Mouse (Mus musculus): Measurements from ENCODE around the gene Angptl7. TPM values are rescaled to one million over a fixed set of nuclear protein-coding genes. Genes with fewer than 3 reads are reported as not detected.

The Angptl7 gene
- 0.89 and 1.1 TPM in 2 replicates for polyA plus RNA-seq (2016; fragmentation: Nextera tagmentation; extraction: Ambion mirVana)

DNA sequence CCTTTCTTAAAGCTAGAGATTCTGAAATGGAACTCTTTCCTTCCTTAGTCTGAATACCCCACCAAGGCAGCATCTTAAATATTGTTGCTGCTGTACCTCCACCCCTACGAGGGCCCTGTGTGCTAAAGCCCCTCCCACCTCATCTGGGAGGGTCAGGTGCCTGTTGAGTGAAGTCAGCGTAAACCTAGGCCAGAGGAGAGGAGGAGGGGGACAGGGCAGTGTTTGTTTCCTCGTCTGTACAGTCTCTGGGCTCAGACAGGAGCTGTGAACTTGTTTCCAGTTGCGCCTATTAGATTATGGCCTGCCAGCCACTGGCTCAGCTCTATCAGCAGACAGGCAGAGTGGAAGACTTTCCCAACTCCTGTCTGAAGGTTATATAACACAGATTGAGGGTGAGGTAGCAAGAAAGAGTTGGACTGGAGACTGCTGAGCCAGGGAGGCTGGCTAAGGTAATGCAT lies at the start of gene Angptl7:
Gene Angptl7, minus strand, starts transcription at position 51 of the 458 bp plus-strand sequence.
- no peak within 1 kb of the TSS for H3K4me2 ChIP-seq
- 0 out of 2 replicates have a peak within 1 kb of the TSS, but pooled peaks have one; percentile 12 for H3K9ac ChIP-seq (replicated peaks)
- no peak for ATAC-seq (ENCODE audit: insufficient number of reproducible peaks, insufficient read depth, low FRiP score, low TSS enrichment, low read depth)
- H3K4me1 ChIP-seq (replicated peaks), result peaks cover 15% of the 10 kb centered on the region; the same call in 1 of the 2 replicates
- H3K9me3 ChIP-seq, result no peaks in the 10 kb centered on the region
- no peak within 1 kb of the TSS for H3K27ac ChIP-seq
- peaks cover 65% of the 10 kb centered on the region for H3K36me3 ChIP-seq
- WGBS, result 46% methylated on average over 4 of the region's 4 CpGs
- no peak within 1 kb of the TSS for H3K4me3 ChIP-seq (replicated peaks)
- no peaks in the 10 kb centered on the region for H3K27me3 ChIP-seq

DNA sequence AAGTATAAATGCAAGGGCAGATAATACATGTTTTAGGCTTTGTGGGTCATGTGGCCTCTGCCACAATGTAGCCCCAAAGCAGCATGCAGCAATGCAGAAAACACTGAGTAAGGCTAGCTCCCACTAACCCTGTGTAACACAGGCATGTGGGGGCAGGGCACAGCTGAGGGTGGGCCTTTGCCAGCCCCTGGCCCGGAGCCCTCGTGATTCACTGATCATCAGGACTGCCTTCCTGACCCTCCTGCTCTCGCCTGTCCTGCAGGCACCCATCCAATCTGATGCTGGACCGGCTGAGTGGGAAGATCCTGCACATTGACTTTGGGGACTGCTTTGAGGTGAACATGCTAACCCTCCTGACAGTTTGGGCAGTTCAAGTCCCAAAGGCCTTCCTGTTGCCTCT lies 48.8 kb upstream of the Angptl7 start:
- 86% methylated on average over 4 of the region's 4 CpGs for WGBS
- H3K27me3 ChIP-seq, result no peaks in the 10 kb centered on the region
- H3K4me1 ChIP-seq (replicated peaks), result no peaks in the 10 kb centered on the region
- H3K4me3 ChIP-seq (replicated peaks), result no peak overlapping the region
- no peak overlapping the region for H3K9ac ChIP-seq (replicated peaks)
- H3K9me3 ChIP-seq, result no peaks in the 10 kb centered on the region
- no peak overlapping the region for H3K4me2 ChIP-seq
- peaks cover 94% of the 10 kb centered on the region for H3K36me3 ChIP-seq
- no peak for ATAC-seq (ENCODE audit: insufficient number of reproducible peaks, insufficient read depth, low FRiP score, low TSS enrichment, low read depth)
- H3K27ac ChIP-seq, result no peak overlapping the region

DNA sequence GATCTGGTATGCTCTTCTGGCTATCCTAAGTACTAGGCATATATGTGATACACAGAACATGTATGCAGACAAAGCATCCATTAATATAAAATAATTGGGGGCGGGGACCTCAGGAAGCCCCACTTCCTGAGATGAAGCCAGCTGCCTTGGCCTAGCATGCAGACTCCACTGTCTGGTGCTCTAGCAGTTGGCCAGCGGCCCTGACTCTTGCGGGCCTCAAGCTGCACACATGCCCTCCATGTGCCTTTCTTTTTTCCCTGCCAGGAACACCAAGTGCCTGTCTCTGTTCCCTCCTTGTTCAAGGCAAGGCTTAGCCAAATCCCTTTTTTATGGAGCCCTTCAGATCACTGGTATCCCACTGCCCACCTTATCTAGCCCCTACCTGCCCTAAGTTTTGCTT lies 35.6 kb upstream of the Angptl7 start:
- no peaks in the 10 kb centered on the region for H3K4me1 ChIP-seq (replicated peaks)
- no peak overlapping the region for H3K4me3 ChIP-seq (replicated peaks)
- H3K36me3 ChIP-seq, result peaks cover 98% of the 10 kb centered on the region
- 91% methylated on average over 3 of the region's 3 CpGs for WGBS
- H3K9me3 ChIP-seq, result no peaks in the 10 kb centered on the region
- H3K27me3 ChIP-seq, result no peaks in the 10 kb centered on the region
- ATAC-seq (ENCODE audit: insufficient number of reproducible peaks, insufficient read depth, low FRiP score, low TSS enrichment, low read depth), result no peak
- no peak overlapping the region for H3K4me2 ChIP-seq
- H3K27ac ChIP-seq, result no peak overlapping the region
- H3K9ac ChIP-seq (replicated peaks), result no peak overlapping the region

DNA sequence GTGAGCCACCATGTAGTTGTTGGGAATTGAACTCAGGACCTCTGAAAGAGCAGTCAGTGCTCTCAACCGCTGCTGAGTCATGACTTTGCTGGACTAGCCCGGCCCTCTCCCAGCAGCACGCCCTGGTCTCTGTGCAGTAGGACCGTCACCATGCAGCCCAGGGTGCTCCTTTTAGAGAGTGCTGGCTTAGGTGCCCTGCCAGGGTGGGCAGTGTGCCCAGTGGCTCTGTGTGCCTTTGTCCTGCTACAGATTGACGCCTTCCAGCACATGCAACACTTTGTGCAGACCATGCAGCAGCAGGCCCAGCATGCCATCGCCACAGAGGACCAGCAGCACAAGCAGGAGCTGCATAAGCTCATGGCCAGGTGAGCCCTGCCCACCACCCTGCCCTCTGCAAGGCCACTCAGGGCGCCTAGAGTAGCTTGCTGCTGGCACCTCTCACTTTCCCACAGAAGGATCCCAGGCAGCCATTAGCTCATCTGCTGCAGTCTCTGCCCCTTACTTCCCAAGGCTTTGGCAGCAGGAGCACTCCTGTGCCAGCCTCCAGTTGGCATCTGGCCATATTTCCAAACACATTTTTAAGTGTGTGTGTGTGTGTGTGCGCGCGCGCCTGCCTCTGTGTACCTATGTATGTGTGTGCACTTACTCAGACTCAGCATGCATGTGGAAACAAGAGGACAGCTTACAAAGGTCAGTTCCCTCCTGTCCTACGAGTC lies 33.5 kb upstream of the Angptl7 start:
- no peak for ATAC-seq (ENCODE audit: insufficient number of reproducible peaks, insufficient read depth, low FRiP score, low TSS enrichment, low read depth)
- Histone ChIP-seq H3K9me3 (no peaks in the 10 kb centered on the region), H3K27ac (no peak overlapping the region), H3K4me2 (no peak overlapping the region), H3K4me1 (replicated peaks) (no peaks in the 10 kb centered on the region), H3K4me3 (replicated peaks) (no peak overlapping the region), H3K27me3 (no peaks in the 10 kb centered on the region), H3K36me3 (peaks cover 95% of the 10 kb centered on the region), H3K9ac (replicated peaks) (no peak overlapping the region)
- 91% methylated on average over 12 of the region's 12 CpGs for WGBS

DNA sequence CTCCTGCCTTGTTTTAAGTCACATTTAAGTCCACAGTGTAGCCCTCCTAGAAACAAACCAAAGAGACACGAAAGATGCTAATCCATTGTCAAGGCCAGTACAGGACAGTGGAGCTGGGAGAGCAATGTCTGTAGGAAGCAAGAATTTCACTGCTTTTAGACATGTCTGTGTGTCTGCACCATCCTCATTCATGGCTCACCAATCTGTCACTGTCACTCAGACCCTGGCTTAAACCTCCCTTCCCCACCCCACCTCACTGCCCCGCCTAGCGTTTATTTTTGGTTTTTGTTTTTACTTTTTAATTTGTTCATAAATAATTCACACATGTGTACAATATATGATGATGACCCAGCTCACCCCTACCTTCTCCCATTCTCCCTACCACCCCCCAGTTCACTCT lies 32.3 kb upstream of the Angptl7 start:
- H3K36me3 ChIP-seq, result peaks cover 93% of the 10 kb centered on the region
- no peaks in the 10 kb centered on the region for H3K9me3 ChIP-seq
- H3K27me3 ChIP-seq, result no peaks in the 10 kb centered on the region
- H3K4me1 ChIP-seq (replicated peaks), result no peaks in the 10 kb centered on the region
- H3K4me3 ChIP-seq (replicated peaks), result no peak overlapping the region
- H3K27ac ChIP-seq, result no peak overlapping the region
- ATAC-seq (ENCODE audit: insufficient number of reproducible peaks, insufficient read depth, low FRiP score, low TSS enrichment, low read depth), result no peak
- H3K4me2 ChIP-seq, result no peak overlapping the region
- 84% methylated on average over 3 of the region's 3 CpGs for WGBS
- no peak overlapping the region for H3K9ac ChIP-seq (replicated peaks)

DNA sequence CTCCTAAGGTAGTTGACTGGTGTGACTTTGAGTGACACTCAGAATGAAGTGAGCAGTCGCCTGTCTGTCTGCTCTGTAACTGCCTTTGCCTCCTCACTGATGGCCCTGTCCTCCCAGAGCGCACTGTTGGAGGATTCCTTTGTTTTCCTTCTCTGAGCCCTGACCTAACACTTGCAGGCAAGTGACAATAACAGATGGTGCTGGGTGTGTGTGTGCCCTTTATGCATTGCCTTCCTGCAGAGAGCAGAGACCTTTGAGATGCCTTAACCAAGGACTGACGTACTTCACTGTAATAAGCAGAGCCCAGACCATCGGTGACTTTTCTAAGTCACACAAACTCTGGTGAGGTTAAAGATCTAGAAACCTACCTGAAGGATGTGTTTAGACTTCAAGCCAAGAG lies 31.1 kb upstream of the Angptl7 start:
- no peak overlapping the region for H3K4me3 ChIP-seq (replicated peaks)
- H3K27ac ChIP-seq, result no peak overlapping the region
- WGBS, result 66% methylated on average over 4 of the region's 4 CpGs
- H3K4me2 ChIP-seq, result no peak overlapping the region
- no peaks in the 10 kb centered on the region for H3K9me3 ChIP-seq
- H3K36me3 ChIP-seq, result peaks cover 93% of the 10 kb centered on the region
- no peak for ATAC-seq (ENCODE audit: insufficient number of reproducible peaks, insufficient read depth, low FRiP score, low TSS enrichment, low read depth)
- H3K27me3 ChIP-seq, result no peaks in the 10 kb centered on the region
- no peak overlapping the region for H3K9ac ChIP-seq (replicated peaks)
- H3K4me1 ChIP-seq (replicated peaks), result no peaks in the 10 kb centered on the region

DNA sequence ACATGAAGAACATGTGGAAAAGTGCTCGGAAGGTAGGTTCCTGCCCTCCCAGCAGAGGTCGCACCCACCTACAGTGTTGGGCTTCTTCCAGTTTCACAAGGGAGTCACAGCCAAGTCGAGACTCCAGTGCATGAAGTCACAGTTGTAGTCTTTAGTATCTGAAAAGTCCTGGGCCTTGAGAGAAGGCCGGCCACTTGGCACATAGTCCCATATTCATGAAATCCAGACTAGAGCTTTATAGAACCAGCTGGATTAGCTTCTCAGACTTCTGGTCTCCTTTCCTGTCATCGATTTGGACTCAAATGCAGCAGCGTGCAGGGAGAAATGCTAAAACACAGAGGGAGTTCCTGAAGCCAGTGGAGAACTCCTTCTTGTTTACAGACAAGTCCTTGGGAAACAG lies 30.5 kb upstream of the Angptl7 start:
- WGBS, result 92% methylated on average over 6 of the region's 6 CpGs
- peaks cover 93% of the 10 kb centered on the region for H3K36me3 ChIP-seq

DNA sequence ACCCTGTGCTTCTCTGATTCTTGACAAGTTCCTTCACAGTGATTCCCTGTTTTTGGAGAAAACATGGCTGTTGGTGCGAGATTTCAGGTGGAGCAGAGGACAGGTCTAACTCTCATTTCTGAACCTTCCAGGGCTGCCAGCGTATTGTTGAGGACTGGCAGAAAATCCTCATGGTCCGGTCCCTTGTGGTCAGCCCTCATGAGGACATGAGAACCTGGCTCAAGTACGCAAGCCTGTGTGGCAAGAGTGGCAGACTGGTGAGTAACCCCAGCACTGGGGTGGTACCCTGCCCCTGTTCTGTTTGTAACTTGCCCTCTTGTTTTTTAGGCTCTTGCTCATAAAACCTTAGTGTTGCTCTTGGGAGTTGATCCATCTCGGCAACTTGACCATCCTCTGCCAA lies 30.1 kb upstream of the Angptl7 start:
- Histone ChIP-seq H3K27me3 (no peaks in the 10 kb centered on the region), H3K27ac (no peak overlapping the region), H3K4me2 (no peak overlapping the region), H3K36me3 (peaks cover 93% of the 10 kb centered on the region), H3K4me1 (replicated peaks) (no peaks in the 10 kb centered on the region), H3K9me3 (no peaks in the 10 kb centered on the region), H3K4me3 (replicated peaks) (no peak overlapping the region), H3K9ac (replicated peaks) (no peak overlapping the region)
- 94% methylated on average over 5 of the region's 5 CpGs for WGBS
- ATAC-seq (ENCODE audit: insufficient number of reproducible peaks, insufficient read depth, low FRiP score, low TSS enrichment, low read depth), result no peak

More for the DNA sequence above, 30.5 kb upstream of the Angptl7 start:
- H3K27ac ChIP-seq, result no peak overlapping the region
- H3K4me2 ChIP-seq, result no peak overlapping the region
- H3K9ac ChIP-seq (replicated peaks), result no peak overlapping the region
- H3K4me1 ChIP-seq (replicated peaks), result no peaks in the 10 kb centered on the region
- no peaks in the 10 kb centered on the region for H3K9me3 ChIP-seq
- ATAC-seq (ENCODE audit: insufficient number of reproducible peaks, insufficient read depth, low FRiP score, low TSS enrichment, low read depth), result no peak
- no peaks in the 10 kb centered on the region for H3K27me3 ChIP-seq
- H3K4me3 ChIP-seq (replicated peaks), result no peak overlapping the region

DNA sequence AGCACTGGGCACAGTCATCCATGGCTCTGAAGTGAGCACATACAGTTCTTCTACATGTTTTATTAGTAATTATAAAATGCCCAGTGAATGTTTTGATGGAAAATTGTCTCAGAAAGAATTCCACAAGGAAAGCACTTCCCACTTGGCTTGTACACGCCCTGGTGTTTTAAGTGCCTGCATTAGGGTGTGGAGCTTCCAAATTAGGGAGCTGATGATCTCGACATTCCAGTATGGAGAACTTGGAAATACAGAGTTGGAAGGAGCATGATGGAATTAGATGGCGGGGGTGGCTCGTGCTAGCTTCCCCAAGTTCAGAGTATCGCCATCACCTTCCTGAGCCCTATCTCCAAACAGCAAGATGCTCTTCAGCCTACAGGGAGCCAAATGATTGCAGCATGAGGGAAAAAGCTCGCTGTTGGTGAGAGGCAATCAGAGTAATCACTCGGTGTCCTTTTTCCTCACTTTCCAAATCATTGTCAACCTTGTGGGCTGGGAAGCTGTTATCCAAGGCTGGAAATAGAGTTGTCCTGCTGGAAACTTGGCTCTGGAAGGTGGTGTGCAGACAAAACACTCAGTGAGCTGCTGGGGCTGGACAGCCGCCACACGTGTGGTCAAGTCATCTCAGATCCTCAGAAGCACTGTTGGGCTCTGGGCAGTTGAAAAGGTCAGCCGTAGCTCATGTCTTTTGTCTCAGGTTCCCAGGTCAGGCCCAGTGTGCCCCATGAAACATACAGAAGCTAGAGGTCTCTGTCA lies 27.1 kb upstream of the Angptl7 start:
- ATAC-seq (ENCODE audit: insufficient number of reproducible peaks, insufficient read depth, low FRiP score, low TSS enrichment, low read depth), result no peak
- 85% methylated on average over 10 of the region's 10 CpGs for WGBS
- Histone ChIP-seq H3K36me3 (peaks cover 95% of the 10 kb centered on the region), H3K4me1 (replicated peaks) (no peaks in the 10 kb centered on the region), H3K4me3 (replicated peaks) (no peak overlapping the region), H3K4me2 (no peak overlapping the region), H3K27me3 (no peaks in the 10 kb centered on the region), H3K27ac (no peak overlapping the region), H3K9me3 (no peaks in the 10 kb centered on the region), H3K9ac (replicated peaks) (no peak overlapping the region)

DNA sequence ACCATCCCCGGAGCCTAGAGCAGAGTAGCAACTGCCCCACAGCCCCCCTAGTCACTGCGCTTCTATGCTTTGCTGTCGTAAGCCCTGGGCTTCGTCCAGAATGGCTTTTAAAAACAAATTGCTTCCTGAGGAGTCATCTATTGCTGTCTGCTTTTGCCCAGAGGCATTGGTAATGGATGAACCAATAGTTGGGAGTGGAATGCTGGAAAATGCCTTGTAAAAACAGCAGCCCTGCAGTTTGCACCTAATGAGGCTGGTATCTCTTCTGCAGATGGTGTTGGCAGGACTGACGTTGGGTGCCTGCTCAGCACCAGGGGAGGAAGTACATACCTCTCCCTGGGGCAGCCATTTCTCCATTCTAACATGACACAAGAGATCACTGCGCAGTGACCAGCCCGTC lies 23.3 kb upstream of the Angptl7 start:
- 65% methylated on average over 7 of the region's 7 CpGs for WGBS

DNA sequence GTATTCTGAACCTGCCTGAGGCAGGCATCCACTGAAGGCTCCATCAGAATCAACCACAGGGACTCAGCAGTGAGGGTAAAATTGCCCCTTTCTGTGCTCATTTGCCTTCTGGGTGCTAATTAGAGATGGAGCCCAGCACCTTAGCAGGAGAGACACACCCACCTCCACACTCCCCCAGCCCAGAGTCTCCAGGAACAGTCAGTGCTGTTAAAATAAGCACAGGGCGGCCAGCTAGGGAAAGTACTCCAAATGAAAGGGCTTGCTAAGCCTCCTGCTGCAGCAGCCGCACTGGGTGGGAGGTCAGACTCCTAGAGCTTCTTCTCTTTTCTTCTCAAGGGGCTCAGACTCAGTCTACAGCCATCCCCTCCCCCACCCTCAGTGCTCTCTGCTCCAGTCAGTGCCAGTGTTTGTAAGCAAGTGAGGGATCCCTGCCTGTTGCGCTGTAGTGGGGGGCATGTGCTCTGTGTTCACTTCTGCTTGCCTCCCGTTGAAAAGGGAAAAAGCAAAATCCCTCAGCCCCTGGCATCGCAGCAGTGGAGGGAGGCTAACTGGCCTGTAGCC lies 18.1 kb upstream of the Angptl7 start:
- 31% methylated on average over 5 of the region's 5 CpGs for WGBS
- Histone ChIP-seq H3K9ac (replicated peaks) (no peak overlapping the region), H3K4me1 (replicated peaks) (no peaks in the 10 kb centered on the region), H3K27ac (no peak overlapping the region; the same call in 1 of the 2 replicates), H3K4me3 (replicated peaks) (no peak overlapping the region), H3K9me3 (no peaks in the 10 kb centered on the region), H3K36me3 (peaks cover 91% of the 10 kb centered on the region), H3K27me3 (no peaks in the 10 kb centered on the region), H3K4me2 (no peak overlapping the region)
- ATAC-seq (ENCODE audit: insufficient number of reproducible peaks, insufficient read depth, low FRiP score, low TSS enrichment, low read depth), result no peak

More for the DNA sequence above, 23.3 kb upstream of the Angptl7 start:
- ATAC-seq (ENCODE audit: insufficient number of reproducible peaks, insufficient read depth, low FRiP score, low TSS enrichment, low read depth), result no peak
- no peak overlapping the region for H3K4me3 ChIP-seq (replicated peaks)
- peaks cover 93% of the 10 kb centered on the region for H3K36me3 ChIP-seq
- peak overlapping the region; percentile 18; the same call in 1 of the 2 replicates for H3K27ac ChIP-seq
- no peaks in the 10 kb centered on the region for H3K9me3 ChIP-seq
- H3K4me2 ChIP-seq, result no peak overlapping the region
- H3K4me1 ChIP-seq (replicated peaks), result no peaks in the 10 kb centered on the region
- H3K9ac ChIP-seq (replicated peaks), result no peak overlapping the region
- no peaks in the 10 kb centered on the region for H3K27me3 ChIP-seq
